Mouse (Mus musculus): ENCODE measurements around the gene Tmem191c.
A peak's percentile ranks its signal among the peaks of the same experiment; 100 is the strongest.
"Not testable (repeated sequence)": the region's sequence is repeated elsewhere in the genome, so short reads cannot be mapped to it uniquely, and the experiment has no call there.

The Tmem191c gene

GRCm38 (mm10) chr16:17275721-17276120, at the start of gene Tmem191c:
Gene Tmem191c (plus strand): TSS chr16:17276077.
- DNase-seq (ENCODE audit: extremely low read depth, low read depth), result no peak

- no peak for DNase-seq (ENCODE audit: extremely low read depth, low read depth)
Observed at GRCm38 (mm10) chr16:17226496-17226895, 49.4 kb upstream of the Tmem191c start.

DNA sequence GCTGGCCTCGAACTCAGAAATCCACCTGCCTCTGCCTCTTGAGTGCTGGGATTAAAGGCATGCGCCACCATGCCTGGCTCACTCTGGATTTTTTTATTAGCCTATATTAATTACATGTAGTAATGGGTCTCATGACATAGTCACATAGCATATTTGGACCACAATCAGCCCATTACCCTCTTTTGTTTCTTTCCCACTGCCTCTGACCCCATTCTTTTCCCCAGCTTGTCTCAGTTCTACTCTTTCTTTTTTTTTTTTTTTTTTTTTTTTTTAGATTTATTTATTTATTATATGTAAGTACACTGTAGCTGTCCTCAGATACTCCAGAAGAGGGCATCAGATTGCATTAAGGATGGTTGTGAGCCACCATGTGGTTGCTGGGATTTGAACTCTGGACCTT, 44.4 kb upstream of the Tmem191c start:
- not testable (repeated sequence) for DNase-seq (ENCODE audit: extremely low read depth, low read depth)

DNA sequence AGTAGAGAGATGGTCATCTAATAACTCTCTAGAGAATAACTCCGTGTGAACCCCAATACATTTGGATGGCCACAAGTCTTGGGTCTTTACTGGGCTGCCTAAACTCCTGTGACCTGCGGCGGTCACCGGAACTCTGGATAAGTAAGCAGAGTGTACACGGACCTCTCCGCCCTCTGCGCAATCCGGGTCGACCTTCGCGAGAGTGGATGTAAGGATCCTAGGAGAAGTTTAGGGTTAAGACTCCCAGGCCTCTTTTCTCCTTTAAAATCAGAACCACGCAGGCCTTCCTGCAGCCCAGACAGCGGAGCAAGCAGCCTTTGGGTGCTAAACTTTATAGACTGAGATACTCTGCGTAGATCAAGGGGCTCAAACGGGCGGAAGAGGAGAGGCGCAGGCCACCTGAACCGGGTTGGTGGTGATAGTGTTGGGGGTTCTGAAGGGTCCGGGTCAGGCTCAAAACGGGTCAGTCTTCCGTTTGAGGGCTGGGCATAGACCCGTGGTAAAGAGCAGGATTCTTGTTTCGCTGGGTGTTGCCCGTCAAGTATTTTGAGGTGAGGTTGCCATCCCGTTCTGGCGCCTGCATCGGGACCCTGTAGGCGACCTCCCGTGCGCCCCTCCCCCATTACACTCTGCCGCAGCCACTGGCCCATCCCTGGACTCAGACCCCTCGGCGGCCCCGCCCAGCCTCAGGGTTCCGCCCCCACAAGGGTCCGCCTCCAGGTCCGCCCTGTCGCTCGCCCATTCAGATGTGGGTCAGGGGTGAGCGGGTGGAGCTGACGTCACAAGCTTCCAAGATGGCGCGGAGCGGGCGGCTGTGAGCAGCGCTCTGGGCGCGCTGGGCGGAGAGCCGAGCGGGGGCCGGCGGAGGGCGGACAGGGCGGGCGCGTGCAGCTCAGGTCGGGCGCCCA, 42.8 kb upstream of the Tmem191c start, which contains the start of gene Hic2:
TSS of gene Hic2 (plus strand) at position 779 of the 908 bp plus-strand sequence.
- peak; percentile 73 for DNase-seq (ENCODE audit: extremely low read depth, low read depth)

- DNase-seq (ENCODE audit: extremely low read depth, low read depth), result no peak
Observed at GRCm38 (mm10) chr16:17233702-17234498, 42.0 kb upstream of the Tmem191c start.

DNA sequence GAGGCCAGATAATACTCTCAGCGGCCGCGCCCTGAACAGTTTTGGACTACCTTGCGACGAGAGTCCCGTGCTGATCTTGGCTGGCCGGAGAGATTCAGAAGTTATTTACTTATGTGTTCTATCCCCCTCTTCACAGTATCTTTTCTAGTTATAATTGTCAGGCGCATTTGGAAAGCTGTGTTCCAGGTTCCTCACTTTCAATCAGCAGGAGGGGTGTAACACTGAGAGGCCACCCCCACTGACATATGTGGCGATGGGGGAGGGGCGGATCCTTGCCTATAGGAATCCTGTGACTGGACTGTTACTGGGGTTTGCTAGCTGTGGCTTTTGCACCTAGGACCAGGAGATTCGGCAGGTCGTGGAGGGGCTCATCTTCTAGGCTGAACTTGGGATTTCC, 41.4 kb upstream of the Tmem191c start:
- no peak for DNase-seq (ENCODE audit: extremely low read depth, low read depth)

- DNase-seq (ENCODE audit: extremely low read depth, low read depth), result no peak
Observed at GRCm38 (mm10) chr16:17234916-17235665, 40.8 kb upstream of the Tmem191c start.

GRCm38 (mm10) chr16:17237634-17238033, 38.2 kb upstream of the Tmem191c start:
- DNase-seq (ENCODE audit: extremely low read depth, low read depth), result peak; percentile 67

- DNase-seq (ENCODE audit: extremely low read depth, low read depth), result no peak
Observed at GRCm38 (mm10) chr16:17239409-17239808, 36.5 kb upstream of the Tmem191c start.

- no peak for DNase-seq (ENCODE audit: extremely low read depth, low read depth)
Observed at GRCm38 (mm10) chr16:17243731-17244130, 32.1 kb upstream of the Tmem191c start.

GRCm38 (mm10) chr16:17244996-17245395, 30.9 kb upstream of the Tmem191c start:
- DNase-seq (ENCODE audit: extremely low read depth, low read depth), result no peak

- DNase-seq (ENCODE audit: extremely low read depth, low read depth), result no peak
Observed at GRCm38 (mm10) chr16:17247727-17248126, 28.1 kb upstream of the Tmem191c start.

DNA sequence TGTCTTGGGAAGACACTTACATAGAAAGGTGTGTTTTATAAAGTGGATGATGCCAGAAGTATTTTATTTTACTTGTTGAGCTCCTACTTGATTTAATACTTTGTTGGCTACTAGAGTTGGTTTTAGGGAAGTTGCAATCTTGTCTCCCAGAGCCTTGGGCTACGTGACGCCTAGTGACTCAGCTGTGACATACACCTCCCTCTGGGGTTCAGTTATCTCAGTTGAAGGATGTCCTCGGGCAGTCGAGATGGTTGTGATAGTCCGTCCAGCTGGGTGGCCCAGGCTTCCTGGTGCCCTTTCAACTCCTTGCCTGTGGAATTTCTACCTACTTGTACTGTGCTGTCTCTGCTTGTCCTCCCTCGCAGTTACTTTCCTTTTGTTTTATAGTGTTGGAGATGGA, 26.7 kb upstream of the Tmem191c start:
- DNase-seq (ENCODE audit: extremely low read depth, low read depth), result peak; percentile 82

DNA sequence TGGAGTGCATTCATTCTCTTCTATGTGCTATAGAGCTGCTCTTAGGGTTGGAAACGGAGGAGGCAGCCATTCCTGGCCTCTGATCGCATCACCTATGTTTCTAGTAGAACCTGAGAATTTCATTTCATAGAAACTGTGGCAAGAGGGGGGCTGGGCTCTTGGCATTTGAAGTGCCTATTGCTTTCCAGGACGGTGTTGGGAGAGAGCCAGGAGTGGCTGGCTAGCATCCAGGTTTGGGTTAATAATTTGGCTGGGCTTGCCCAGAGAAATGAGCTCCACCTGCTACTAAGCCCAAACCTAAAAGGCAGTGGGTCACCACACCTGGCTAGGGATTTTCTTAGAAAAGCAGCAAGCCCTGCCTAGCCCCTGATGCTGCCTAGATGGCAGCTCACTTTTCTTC, 24.3 kb upstream of the Tmem191c start:
- no peak for DNase-seq (ENCODE audit: extremely low read depth, low read depth)

GRCm38 (mm10) chr16:17252086-17252726, 23.7 kb upstream of the Tmem191c start:
- DNase-seq (ENCODE audit: extremely low read depth, low read depth), result peak; percentile 95

DNA sequence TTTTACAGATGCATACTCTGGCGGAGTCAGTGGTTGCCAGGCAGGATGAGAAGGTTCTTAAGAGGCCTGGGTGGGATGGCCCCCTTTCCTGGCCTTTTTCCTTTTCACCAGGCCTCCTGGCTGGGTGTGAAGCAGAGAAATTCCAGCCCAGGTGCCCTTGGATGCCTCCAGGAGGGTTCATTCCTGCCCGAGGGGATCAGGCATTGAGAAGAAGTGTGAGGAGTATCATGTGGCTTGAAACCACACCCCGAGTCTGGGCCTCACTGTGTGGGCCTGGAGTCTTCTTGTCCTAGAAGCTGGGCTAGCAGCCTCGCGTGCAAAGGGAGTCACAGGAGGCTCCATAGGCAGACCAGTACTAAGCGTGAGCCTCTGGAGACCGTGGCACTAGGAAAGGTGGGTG, 23.0 kb upstream of the Tmem191c start:
- DNase-seq (ENCODE audit: extremely low read depth, low read depth), result no peak

DNA sequence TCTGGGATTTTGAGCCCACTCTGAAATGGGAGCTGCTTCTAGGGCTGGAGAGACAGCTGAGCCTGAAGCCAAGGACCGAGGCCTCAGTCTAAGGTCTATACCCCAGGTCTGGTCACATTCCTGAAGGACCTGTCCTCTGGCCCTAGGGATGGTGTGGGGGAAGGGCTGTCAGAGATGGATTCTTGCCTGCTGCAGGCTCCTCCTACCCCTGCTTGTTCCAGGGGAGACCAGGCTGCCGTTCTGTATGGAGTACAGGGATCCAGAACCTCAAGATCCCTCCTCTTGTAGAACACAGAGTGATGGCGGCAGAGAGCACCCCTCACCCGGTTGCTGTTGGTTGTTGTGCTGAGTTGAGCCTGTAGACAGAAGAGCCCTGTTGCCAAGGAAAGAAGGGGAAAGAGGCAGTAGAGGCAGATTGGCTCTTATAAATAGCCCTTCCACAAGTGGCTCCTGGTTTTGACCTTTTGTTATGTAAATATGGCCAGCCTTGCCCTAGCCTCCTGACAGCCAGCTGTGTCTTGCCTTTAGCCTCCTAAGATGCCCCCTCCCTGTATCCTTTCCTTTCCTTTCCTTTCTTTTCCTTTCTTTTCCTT, 21.8 kb upstream of the Tmem191c start:
- DNase-seq (ENCODE audit: extremely low read depth, low read depth), result no peak

DNA sequence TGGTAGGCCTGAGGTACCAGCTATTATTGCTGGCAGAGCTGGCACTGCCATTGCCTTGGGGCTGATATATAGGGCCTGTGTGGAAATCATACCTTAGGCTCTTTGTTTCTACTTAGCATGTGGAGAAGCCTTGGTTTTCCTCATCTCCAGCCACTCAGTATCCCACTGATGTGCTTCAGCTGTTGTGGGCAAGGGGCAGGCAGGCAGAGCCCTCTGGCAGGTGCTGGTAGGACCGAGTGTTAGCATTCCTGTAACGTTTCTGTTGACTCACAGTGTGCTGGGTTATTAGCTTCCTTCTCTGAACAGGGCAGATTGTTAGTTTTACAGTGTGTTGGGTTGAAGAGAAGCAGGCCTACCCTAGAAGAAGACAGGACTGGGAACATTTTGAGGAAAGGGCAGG, 20.6 kb upstream of the Tmem191c start:
- DNase-seq (ENCODE audit: extremely low read depth, low read depth), result no peak

- no peak for DNase-seq (ENCODE audit: extremely low read depth, low read depth)
Observed at GRCm38 (mm10) chr16:17257359-17257821, 18.5 kb upstream of the Tmem191c start.

GRCm38 (mm10) chr16:17258917-17259316, 17.0 kb upstream of the Tmem191c start:
- no peak for DNase-seq (ENCODE audit: extremely low read depth, low read depth)
